Mouse (Mus musculus) intestine, embryonic 15.5 days (tissue): ENCODE measurements at regions not wholly inside any gene's neighbourhood (a gene's known extent, or its start where the extent isn't known, plus 50 kb on each side); places are given as distances from the start of the nearest gene placed in this dataset.

Source experiments
- ATAC-seq: fragments of 200-750 bp; cut with Nextera tagmentation; 2 replicates; pipeline ENCODE4 v1.8.0; 2017; ENCODE audit warnings: moderate TSS enrichment, moderate library complexity
- H3K27ac ChIP-seq: fragments of 300-500 bp; sonication (generic); 2 replicates; pipeline ENCODE4 v1.5.1; 2015; ENCODE audit warnings: mild to moderate bottlenecking, inconsistent platforms
- H3K27me3 ChIP-seq: fragments of 300-500 bp; sonication (generic); replicated peaks from 2 replicates; pipeline ENCODE4 v1.6.1; 2015; ENCODE audit warnings: inconsistent platforms
- H3K36me3 ChIP-seq: fragments of 300-500 bp; sonication (generic); 2 replicates; pipeline ENCODE4 v1.6.1; 2015; ENCODE audit warnings: inconsistent platforms
- H3K4me1 ChIP-seq: fragments of 300-500 bp; sonication (generic); replicated peaks from 2 replicates; pipeline ENCODE4 v1.6.1; 2015; ENCODE audit warnings: inconsistent platforms
- H3K4me2 ChIP-seq: fragments of 300-500 bp; sonication (generic); replicated peaks from 2 replicates; pipeline ENCODE4 v1.6.1; 2015; ENCODE audit warnings: mild to moderate bottlenecking, inconsistent platforms
- H3K4me3 ChIP-seq: fragments of 300-500 bp; sonication (generic); replicated peaks from 2 replicates; pipeline ENCODE4 v1.5.1; 2015; ENCODE audit warnings: inconsistent platforms
- H3K9ac ChIP-seq: fragments of 300-500 bp; sonication (generic); 2 replicates; pipeline ENCODE4 v1.6.1; 2015; ENCODE audit warnings: inconsistent platforms
- H3K9me3 ChIP-seq: fragments of 300-500 bp; sonication (generic); 2 replicates; pipeline ENCODE4 v1.6.1; 2016; ENCODE audit warnings: inconsistent platforms
- WGBS: fragments of 180-500 bp; shearing (Covaris S2); methylation state at CpG from one replicate; pipeline ENCODE4 v1.1.7; 2015; 5-methylcytosine and 5-hydroxymethylcytosine counted together

DNA sequence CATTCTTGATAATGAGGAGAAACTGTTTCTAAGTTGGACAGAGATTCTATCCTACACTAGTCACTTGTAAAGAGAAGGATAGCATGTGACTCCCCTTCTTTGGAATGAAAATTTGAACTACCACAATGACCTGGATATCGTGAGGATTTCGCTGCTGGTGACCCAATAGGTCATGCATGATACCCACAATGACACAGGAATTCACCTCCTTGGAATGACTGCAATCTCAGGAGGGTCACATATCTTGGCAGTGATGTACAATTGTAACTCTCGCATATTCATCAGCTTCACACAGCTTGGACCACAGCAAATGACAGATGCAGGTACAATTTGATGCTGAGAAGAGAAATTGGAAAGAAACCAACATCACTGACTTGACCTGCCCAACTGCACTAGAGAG, 210.9 kb upstream of the Cd180 start:
- Histone ChIP-seq H3K27me3 (no peaks in the 10 kb centered on the region), H3K4me1 (no peaks in the 10 kb centered on the region), H3K36me3 (no peaks in the 10 kb centered on the region), H3K4me3 (no peak overlapping the region), H3K9me3 (no peaks in the 10 kb centered on the region), H3K9ac (no peak overlapping the region), H3K4me2 (no peak overlapping the region), H3K27ac (no peak overlapping the region)
- WGBS = 94% methylated on average over 3 of the region's 3 CpGs
- no peak for ATAC-seq

- no peak for ATAC-seq
- Histone ChIP-seq H3K4me1 (no peaks in the 10 kb centered on the region), H3K4me2 (no peak overlapping the region), H3K4me3 (no peak overlapping the region), H3K36me3 (no peaks in the 10 kb centered on the region), H3K27me3 (no peaks in the 10 kb centered on the region), H3K9ac (no peak overlapping the region), H3K27ac (no peak overlapping the region), H3K9me3 (no peaks in the 10 kb centered on the region)
- WGBS = 70% methylated on average over 4 of the region's 4 CpGs
Measured at GRCm38 (mm10) chr13:102487416-102488097, 205.8 kb upstream of the Cd180 start.

DNA sequence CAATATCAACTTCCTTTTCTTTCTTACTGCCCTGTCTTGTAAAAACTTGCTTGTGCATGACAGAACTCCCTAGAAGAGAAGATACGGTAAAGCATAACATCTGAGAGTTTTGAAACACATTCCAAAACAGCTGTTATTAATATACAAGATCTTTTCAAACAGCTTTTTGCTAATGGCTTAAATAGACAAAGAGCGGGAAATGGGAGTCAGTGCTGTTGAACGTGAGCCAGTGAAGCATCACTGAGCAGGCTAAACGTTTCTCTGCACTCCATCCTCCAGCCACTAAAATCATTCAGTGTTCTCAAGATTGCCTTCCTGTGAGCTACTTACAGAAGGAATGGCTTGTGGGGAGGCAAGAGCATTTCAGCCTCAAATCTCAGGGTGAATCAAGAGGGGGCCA, 202.0 kb upstream of the Cd180 start:
- no peak overlapping the region for H3K9ac ChIP-seq
- no peaks in the 10 kb centered on the region for H3K9me3 ChIP-seq
- 55% methylated on average over 4 of the region's 4 CpGs for WGBS
- ATAC-seq = no peak
- H3K4me2 ChIP-seq = no peak overlapping the region
- H3K27me3 ChIP-seq = no peaks in the 10 kb centered on the region
- no peak overlapping the region for H3K27ac ChIP-seq
- no peaks in the 10 kb centered on the region for H3K4me1 ChIP-seq
- no peaks in the 10 kb centered on the region for H3K36me3 ChIP-seq
- no peak overlapping the region for H3K4me3 ChIP-seq

DNA sequence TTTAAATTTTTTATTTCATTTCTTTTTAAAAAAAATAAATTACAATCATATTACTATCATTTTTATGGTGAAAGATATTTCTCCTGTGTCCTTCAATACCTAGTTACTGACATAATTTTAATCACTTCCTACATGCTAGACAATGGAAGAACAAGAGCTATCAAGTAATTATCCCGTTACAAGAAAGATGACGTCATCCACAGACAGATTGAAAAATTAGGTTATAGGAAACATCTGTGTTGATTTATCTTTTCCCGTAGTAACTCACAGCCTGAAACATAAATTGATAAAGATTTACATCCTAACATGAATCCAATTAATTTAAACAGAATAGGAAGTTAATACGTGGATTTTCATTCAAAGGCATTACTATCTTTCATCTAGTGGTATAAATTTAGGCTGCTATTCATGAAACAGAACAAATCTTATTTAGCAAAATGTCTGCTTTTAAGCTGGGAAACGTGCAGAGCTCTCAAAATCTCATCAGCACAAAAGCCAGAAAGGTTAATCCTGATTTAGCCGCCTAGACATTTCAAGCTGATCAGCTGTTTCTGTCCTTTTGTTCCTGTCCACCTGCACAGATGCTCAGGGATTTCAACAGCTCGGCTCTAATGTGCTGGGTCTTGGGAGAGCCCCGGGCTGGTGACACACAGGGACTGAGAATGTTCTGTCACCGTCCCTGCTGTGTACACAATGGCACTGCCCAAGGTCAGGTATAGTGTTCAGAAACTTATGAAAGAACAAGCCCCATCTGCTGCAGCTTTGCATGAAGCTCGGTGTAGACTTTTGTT, 189.0 kb upstream of the Cd180 start:
- H3K9me3 ChIP-seq = no peaks in the 10 kb centered on the region
- no peak overlapping the region for H3K4me2 ChIP-seq
- no peaks in the 10 kb centered on the region for H3K36me3 ChIP-seq
- WGBS = 47% methylated on average over 10 of the region's 10 CpGs
- no peak overlapping the region for H3K27ac ChIP-seq
- no peaks in the 10 kb centered on the region for H3K27me3 ChIP-seq
- H3K4me1 ChIP-seq = no peaks in the 10 kb centered on the region
- ATAC-seq = no peak
- no peak overlapping the region for H3K4me3 ChIP-seq
- no peak overlapping the region for H3K9ac ChIP-seq

- ATAC-seq = no peak
- no peaks in the 10 kb centered on the region for H3K9me3 ChIP-seq
- H3K27ac ChIP-seq = no peak overlapping the region
- H3K9ac ChIP-seq = no peak overlapping the region
- H3K27me3 ChIP-seq = no peaks in the 10 kb centered on the region
- no peaks in the 10 kb centered on the region for H3K4me1 ChIP-seq
- WGBS = 85% methylated on average over 1 of the region's 1 CpGs
- H3K4me3 ChIP-seq = no peak overlapping the region
- H3K4me2 ChIP-seq = no peak overlapping the region
- no peaks in the 10 kb centered on the region for H3K36me3 ChIP-seq
Measured at GRCm38 (mm10) chr13:102507226-102507625, 186.1 kb upstream of the Cd180 start.

- Histone ChIP-seq H3K36me3 (no peaks in the 10 kb centered on the region), H3K27me3 (no peaks in the 10 kb centered on the region), H3K4me2 (no peak overlapping the region), H3K9ac (no peak overlapping the region), H3K4me1 (no peaks in the 10 kb centered on the region), H3K27ac (no peak overlapping the region), H3K4me3 (no peak overlapping the region), H3K9me3 (no peaks in the 10 kb centered on the region)
- no peak for ATAC-seq
Measured at GRCm38 (mm10) chr13:102507916-102508315, 185.4 kb upstream of the Cd180 start.

DNA sequence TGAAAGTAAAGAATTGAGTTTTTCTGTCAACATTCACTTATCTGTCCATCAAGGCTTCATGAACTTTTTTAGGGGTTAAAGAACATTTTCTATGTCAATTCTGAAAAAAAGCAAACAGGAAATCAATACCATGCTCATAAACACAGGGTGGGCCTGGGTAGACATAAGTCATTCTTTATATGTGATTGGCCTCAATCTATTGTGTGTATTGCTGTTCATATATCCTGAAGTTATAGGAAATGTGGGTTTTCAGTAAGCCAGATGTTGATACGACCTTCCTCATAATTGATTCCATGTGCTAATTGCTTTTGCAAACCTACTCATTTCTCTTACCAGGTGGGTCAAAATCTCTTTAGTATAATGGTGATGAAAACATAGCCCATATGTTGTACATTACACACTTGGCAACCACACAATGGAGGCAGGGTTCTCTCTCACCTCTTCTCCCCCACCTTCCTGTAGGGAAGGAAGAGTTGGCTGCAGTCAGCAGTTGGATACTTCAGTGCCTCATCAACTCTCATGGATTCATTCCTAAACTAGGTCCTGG, 182.6 kb upstream of the Cd180 start:
- no peaks in the 10 kb centered on the region for H3K27me3 ChIP-seq
- no peak overlapping the region for H3K27ac ChIP-seq
- H3K4me2 ChIP-seq = no peak overlapping the region
- H3K4me1 ChIP-seq = no peaks in the 10 kb centered on the region
- no peak overlapping the region for H3K4me3 ChIP-seq
- no peak for ATAC-seq
- no peaks in the 10 kb centered on the region for H3K36me3 ChIP-seq
- H3K9ac ChIP-seq = no peak overlapping the region
- no peaks in the 10 kb centered on the region for H3K9me3 ChIP-seq
- 72% methylated on average over 1 of the region's 1 CpGs for WGBS

DNA sequence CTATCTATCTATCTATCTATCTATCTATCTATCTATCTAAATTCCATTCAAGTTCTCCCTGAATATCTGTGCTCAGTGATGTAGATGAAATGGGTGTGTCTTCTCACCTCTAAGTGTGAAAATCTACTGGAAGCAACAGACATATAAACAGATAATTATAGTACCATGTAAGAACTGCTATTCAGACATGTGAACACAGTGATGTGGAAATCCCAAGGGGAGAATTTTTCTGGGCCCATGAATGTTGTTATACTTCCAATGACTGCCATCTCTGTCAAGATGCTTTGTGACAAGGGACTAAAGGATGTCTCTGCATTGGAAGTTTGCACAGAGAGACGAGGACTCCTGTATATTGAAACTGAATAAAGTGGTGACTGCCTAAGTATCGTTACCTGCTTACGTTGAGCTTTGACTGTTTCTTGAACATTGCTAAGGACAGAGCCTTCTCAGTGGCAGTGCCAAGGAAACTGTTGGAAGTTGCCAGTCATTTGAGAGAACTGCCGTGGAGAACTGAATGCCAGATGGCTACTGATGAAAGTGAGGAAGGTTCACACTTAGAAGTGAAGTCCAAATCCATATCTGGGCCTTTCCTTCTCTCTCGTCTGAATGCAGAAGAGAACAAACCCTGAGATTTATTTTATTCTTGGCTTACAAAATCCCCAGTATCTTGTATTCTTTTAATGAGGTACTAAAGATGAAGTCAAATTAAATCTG, 175.0 kb upstream of the Cd180 start:
- ATAC-seq = no peak
- no peaks in the 10 kb centered on the region for H3K9me3 ChIP-seq
- 92% methylated on average over 5 of the region's 5 CpGs for WGBS
- no peak overlapping the region for H3K4me3 ChIP-seq
- H3K36me3 ChIP-seq = no peaks in the 10 kb centered on the region
- no peak overlapping the region for H3K4me2 ChIP-seq
- no peak overlapping the region for H3K27ac ChIP-seq
- no peaks in the 10 kb centered on the region for H3K27me3 ChIP-seq
- no peaks in the 10 kb centered on the region for H3K4me1 ChIP-seq
- H3K9ac ChIP-seq = no peak overlapping the region

DNA sequence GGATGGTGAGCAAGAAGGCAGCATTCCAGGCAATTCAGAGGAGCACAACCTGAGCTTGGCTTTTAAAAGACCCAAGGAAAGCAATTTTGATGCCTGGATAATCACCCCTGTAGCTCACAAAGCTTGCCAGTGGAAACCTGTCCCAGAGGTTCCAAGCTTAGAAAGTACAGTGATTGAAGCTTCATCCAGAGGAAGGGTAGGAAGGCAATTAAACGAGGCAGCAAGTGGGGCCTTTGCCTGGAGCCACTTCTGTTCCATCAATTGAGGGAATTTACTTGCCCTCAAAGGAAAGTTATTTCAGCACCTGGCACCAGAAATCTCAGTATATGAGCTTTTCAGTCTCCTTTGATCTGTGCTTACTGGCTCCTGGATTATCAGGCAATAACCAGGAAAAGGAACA, 171.9 kb upstream of the Cd180 start:
- H3K4me1 ChIP-seq = no peaks in the 10 kb centered on the region
- no peak overlapping the region for H3K9ac ChIP-seq
- H3K36me3 ChIP-seq = no peaks in the 10 kb centered on the region
- WGBS = 45% methylated on average over 1 of the region's 1 CpGs
- no peaks in the 10 kb centered on the region for H3K9me3 ChIP-seq
- no peak overlapping the region for H3K4me2 ChIP-seq
- H3K27ac ChIP-seq = no peak overlapping the region
- H3K4me3 ChIP-seq = no peak overlapping the region
- no peaks in the 10 kb centered on the region for H3K27me3 ChIP-seq
- no peak for ATAC-seq

DNA sequence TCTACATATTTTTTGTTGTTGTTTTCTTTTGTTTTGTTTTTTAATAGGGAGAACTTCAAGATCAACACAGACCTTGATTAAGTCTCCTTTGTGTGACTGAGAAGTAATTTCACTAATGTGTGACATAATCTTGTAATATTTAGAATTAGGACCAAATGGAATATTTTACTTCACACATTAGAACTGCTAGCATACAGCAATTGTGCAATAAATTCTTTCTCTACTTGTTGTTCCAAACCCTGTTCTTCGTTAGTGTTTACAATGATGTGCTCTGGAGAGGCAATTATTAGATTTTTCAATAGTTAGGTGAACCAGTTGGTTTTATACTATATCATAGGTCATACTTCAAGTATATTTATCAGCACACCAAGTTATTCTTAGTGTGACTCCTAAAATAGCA, 171.3 kb upstream of the Cd180 start:
- H3K36me3 ChIP-seq = no peaks in the 10 kb centered on the region
- H3K4me1 ChIP-seq = no peaks in the 10 kb centered on the region
- H3K27ac ChIP-seq = no peak overlapping the region
- ATAC-seq = no peak
- no peaks in the 10 kb centered on the region for H3K27me3 ChIP-seq
- 85% methylated on average over 1 of the region's 1 CpGs for WGBS
- H3K4me3 ChIP-seq = no peak overlapping the region
- H3K4me2 ChIP-seq = no peak overlapping the region
- no peaks in the 10 kb centered on the region for H3K9me3 ChIP-seq
- no peak overlapping the region for H3K9ac ChIP-seq

DNA sequence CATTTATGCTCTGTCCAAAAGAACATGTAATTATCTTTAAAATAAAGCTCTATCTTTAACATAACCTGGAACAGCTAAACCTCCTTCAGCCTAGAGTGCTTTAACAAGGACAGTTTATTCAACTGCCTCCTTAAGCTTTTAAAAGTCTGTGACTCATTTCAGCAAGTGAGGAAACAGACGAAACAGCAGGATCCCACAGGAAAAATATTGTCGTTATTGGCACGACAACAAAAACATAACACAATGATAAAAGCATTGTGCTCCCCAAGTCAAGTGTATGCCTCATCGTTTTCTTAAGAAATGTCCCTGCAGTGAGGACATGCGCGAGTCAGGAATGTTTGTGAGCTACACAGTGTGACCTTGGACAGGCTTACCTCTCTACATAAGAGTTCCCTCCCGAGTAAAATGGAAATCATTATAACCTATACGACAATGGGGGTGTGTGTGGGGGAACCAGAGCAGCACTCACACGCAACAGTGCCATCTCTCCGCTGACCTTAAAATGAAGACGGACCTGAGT, 166.7 kb upstream of the Cd180 start:
- Histone ChIP-seq H3K4me2 (no peak overlapping the region), H3K4me1 (no peaks in the 10 kb centered on the region), H3K4me3 (no peak overlapping the region), H3K27me3 (no peaks in the 10 kb centered on the region), H3K9me3 (no peaks in the 10 kb centered on the region), H3K36me3 (no peaks in the 10 kb centered on the region), H3K9ac (no peak overlapping the region), H3K27ac (no peak overlapping the region)
- WGBS = 70% methylated on average over 11 of the region's 11 CpGs
- no peak for ATAC-seq

- ATAC-seq = no peak
- WGBS = 44% methylated on average over 4 of the region's 4 CpGs
- no peaks in the 10 kb centered on the region for H3K36me3 ChIP-seq
- no peak overlapping the region for H3K27ac ChIP-seq
- H3K4me1 ChIP-seq = peaks cover 5% of the 10 kb centered on the region
- no peaks in the 10 kb centered on the region for H3K9me3 ChIP-seq
- no peak overlapping the region for H3K4me2 ChIP-seq
- H3K4me3 ChIP-seq = no peak overlapping the region
- no peaks in the 10 kb centered on the region for H3K27me3 ChIP-seq
- H3K9ac ChIP-seq = no peak overlapping the region
Measured at GRCm38 (mm10) chr13:102533784-102534183, 159.6 kb upstream of the Cd180 start.
